Mouse (Mus musculus) lung, adult 2 months (tissue): ENCODE data around the gene Thada. TPM values are rescaled to one million over a fixed set of nuclear protein-coding genes. Genes with fewer than 3 reads are reported as not detected.

Source experiments
- DNase-seq: peaks from one replicate; pipeline ENCODE4 v3.0.0; 2022
- H3K4me1 ChIP-seq: fragments of 200-500 bp; 2 replicates; pipeline ENCODE4 v1.6.1; 2011; ENCODE audit warnings: low read length; ENCODE audit not compliant: control insufficient read depth, insufficient read depth
- H3K4me3 ChIP-seq: fragments of 200-500 bp; replicated peaks from 2 replicates; pipeline ENCODE3; 2011; ENCODE audit warnings: low read depth, mild to moderate bottlenecking, control low read depth, low read length; ENCODE audit errors: extremely low read depth
- CTCF ChIP-seq: fragments of 200-500 bp; IDR thresholded peaks from 2 replicates; pipeline ENCODE4 v1.5.1; 2011; ENCODE audit warnings: mild to moderate bottlenecking, low read length, control low read depth; ENCODE audit not compliant: insufficient read depth
- POLR2A ChIP-seq: fragments of 200-500 bp; IDR thresholded peaks from 2 replicates; pipeline ENCODE4 v1.6.1; 2011; ENCODE audit warnings: low read depth, mild to moderate bottlenecking, control low read depth, low read length, borderline replicate concordance; ENCODE audit errors: extremely low read depth
- WGBS: fragments of 180-500 bp; shearing (Covaris S2); methylation state at CpG from one replicate; pipeline ENCODE4 v1.1.7; 2018; 5-methylcytosine and 5-hydroxymethylcytosine counted together
- polyA plus RNA-seq: library from polyadenylated mRNA; depleted of rRNA; stranded (reverse); fragments of >200 nt; gene quantifications from 2 replicates; pipeline ENCODE4 v1.2.3, GENCODE M21; 2012; rRNA removed

Gene Thada
- polyA plus RNA-seq, 1 experiment: 12.8 TPM

GRCm38 (mm10) chr17:84141691-84142090, 324.3 kb downstream of the Thada start:
- Histone ChIP-seq H3K4me3 (no peak overlapping the region), H3K4me1 (peaks cover 46% of the 10 kb centered on the region)
- no peak for TF ChIP-seq CTCF
- TF ChIP-seq POLR2A: no peak
- WGBS: 49% methylated on average over 6 of the region's 6 CpGs
- DNase-seq: no peak

GRCm38 (mm10) chr17:84140822-84141507, 325.0 kb downstream of the Thada start:
- TF ChIP-seq POLR2A (peak; percentile 18; the same call in 1 of the 2 replicates), CTCF (no peak)
- H3K4me3 ChIP-seq: no peak overlapping the region
- no peak for DNase-seq
- 50% methylated on average over 10 of the region's 10 CpGs for WGBS
- peaks cover 45% of the 10 kb centered on the region for H3K4me1 ChIP-seq

Other genes starting within 250 kb of the Thada start
- 8.0 and 12.1 TPM in 2 replicates for gene Plekhh2, start 45.7 kb upstream of the Thada start, polyA plus RNA-seq
- gene Dync2li1, start 160.3 kb upstream of the Thada start, polyA plus RNA-seq: 5.5 and 11.4 TPM in 2 replicates
- gene Abcg8, start 210.1 kb upstream of the Thada start, polyA plus RNA-seq: 0.06 and 0.19 TPM in 2 replicates
- 0.33 and 0.45 TPM in 2 replicates for gene Abcg5, start 216.8 kb upstream of the Thada start, polyA plus RNA-seq